Mouse (Mus musculus): ENCODE results near the gene Sema4b. TPM values are rescaled to one million over a fixed set of nuclear protein-coding genes. Genes with fewer than 3 reads are reported as not detected.

The Sema4b gene
- polyA plus RNA-seq, 1 experiment, result 51.6 TPM

GRCm38 (mm10) chr7:80241661-80242060 lies 55.0 kb downstream of the Sema4b start:
- no peak for TF ChIP-seq CTCF (IDR thresholded peaks at IDR 0.05; ENCODE audit: control insufficient read depth, insufficient read depth, low read length)
- Histone ChIP-seq H3K4me3 (replicated peaks; ENCODE audit: control insufficient read depth, low read depth, low read length) (no peak overlapping the region), H3K4me1 (ENCODE audit: control insufficient read depth, insufficient read depth, low read length) (peaks cover 1% of the 10 kb centered on the region), H3K27ac (ENCODE audit: control insufficient read depth, insufficient read depth, low read depth, low read length, poor library complexity) (no peak overlapping the region)
- WGBS, result 84% methylated on average over 4 of the region's 4 CpGs

DNA sequence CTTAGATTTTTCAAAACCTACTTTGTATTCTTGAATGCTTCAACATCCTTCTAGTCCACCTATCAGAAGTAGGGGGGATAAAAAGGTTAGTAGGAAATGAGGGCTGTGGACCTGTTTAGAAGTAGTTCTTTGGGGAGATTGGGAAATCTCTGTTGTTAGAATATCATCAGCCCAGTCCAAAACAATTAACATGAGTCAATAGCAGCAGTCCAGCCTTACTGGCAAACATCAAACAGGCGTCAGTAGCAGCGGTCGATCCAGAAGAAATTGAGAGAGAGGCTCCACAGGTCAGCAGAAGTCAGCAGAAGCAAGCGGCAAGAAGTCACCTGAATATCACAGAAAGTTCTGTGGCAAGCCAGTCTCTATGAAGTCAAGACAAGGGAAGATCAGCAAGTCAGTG lies 58.2 kb downstream of the Sema4b start:
- 92% methylated on average over 4 of the region's 4 CpGs for WGBS
- no peak overlapping the region for H3K4me3 ChIP-seq (replicated peaks; ENCODE audit: control insufficient read depth, low read depth, low read length)
- peaks cover 1% of the 10 kb centered on the region for H3K4me1 ChIP-seq (ENCODE audit: control insufficient read depth, insufficient read depth, low read length)
- no peak overlapping the region for H3K27ac ChIP-seq (ENCODE audit: control insufficient read depth, insufficient read depth, low read depth, low read length, poor library complexity)
- no peak for TF ChIP-seq CTCF (IDR thresholded peaks at IDR 0.05; ENCODE audit: control insufficient read depth, insufficient read depth, low read length)
- no peak for TF ChIP-seq POLR2A (IDR thresholded peaks at IDR 0.05; ENCODE audit: borderline replicate concordance, control insufficient read depth, low read depth, low read length)

DNA sequence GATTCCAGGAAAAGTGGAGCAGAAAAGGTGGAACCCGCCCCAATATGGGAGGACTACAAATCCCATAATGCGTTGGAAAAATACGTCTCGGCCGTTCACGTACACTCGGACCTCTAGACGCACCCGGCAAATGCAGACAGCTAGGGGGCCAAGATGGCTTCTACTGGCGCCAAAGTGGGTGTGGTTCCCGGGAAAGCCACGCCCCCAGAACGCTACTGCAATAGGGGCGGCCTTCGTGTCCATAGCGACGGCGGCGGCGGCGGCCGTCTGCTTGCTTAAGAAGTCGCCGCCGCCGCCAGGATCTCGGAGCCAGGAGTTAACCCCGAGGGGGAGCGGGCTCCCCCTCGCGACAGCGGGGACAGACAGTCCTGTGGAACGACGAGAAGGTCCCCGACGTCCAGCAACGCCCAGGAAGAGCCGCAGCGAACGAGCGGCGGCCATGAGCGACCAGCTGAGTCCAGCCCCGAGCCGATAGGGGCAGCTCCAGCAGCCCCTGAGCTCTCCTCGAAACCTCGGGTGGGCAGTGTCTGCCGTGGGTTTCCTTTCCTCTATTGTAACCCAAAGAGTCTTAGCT lies 59.6 kb downstream of the Sema4b start, which contains the start of gene Ttll13:
TSS of gene Ttll13 (plus strand) at position 229 of the 574 bp plus-strand sequence.
- under 1% methylated on average over 48 of the region's 48 CpGs for WGBS
- TF ChIP-seq CTCF (IDR thresholded peaks at IDR 0.05; ENCODE audit: control insufficient read depth, insufficient read depth, low read length), result peak; percentile 30; the same call in 1 of the 2 replicates
- TF ChIP-seq POLR2A (IDR thresholded peaks at IDR 0.05; ENCODE audit: borderline replicate concordance, control insufficient read depth, low read depth, low read length), result peak; percentile 60; the same call in 1 of the 2 replicates
- Histone ChIP-seq H3K4me3 (replicated peaks; ENCODE audit: control insufficient read depth, low read depth, low read length) (peak within 1 kb of the TSS; percentile 77), H3K4me1 (ENCODE audit: control insufficient read depth, insufficient read depth, low read length) (peaks cover 1% of the 10 kb centered on the region; the same call in 1 of the 2 replicates), H3K27ac (ENCODE audit: control insufficient read depth, insufficient read depth, low read depth, low read length, poor library complexity) (peak within 1 kb of the TSS; percentile 80)

DNA sequence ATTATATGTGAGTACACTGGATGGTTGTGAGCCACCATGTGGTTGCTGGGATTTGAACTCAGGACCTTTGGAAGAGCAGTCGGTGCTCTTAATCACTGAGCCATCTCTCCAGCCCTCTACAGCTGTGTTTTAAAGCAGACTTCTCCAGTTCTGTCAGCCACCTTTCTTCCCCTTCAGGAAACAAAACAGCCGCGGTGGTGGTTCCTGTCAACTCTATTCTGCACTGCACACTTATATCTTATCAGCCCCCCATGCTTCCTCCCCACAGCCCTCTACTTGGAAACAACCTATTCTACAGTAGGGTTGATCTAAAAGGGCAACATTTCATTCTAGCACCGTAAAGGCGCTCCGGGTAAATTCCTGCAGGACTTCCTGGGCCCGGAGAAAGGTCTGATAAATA lies 60.2 kb downstream of the Sema4b start:
- TF ChIP-seq POLR2A (IDR thresholded peaks at IDR 0.05; ENCODE audit: borderline replicate concordance, control insufficient read depth, low read depth, low read length) (no peak), CTCF (IDR thresholded peaks at IDR 0.05; ENCODE audit: control insufficient read depth, insufficient read depth, low read length) (no peak)
- Histone ChIP-seq H3K27ac (ENCODE audit: control insufficient read depth, insufficient read depth, low read depth, low read length, poor library complexity) (no peak overlapping the region), H3K4me3 (replicated peaks; ENCODE audit: control insufficient read depth, low read depth, low read length) (no peak overlapping the region), H3K4me1 (ENCODE audit: control insufficient read depth, insufficient read depth, low read length) (peaks cover 1% of the 10 kb centered on the region; the same call in 1 of the 2 replicates)
- WGBS, result 8% methylated on average over 7 of the region's 7 CpGs

- no peaks in the 10 kb centered on the region for H3K4me1 ChIP-seq (ENCODE audit: control insufficient read depth, insufficient read depth, low read length)
- no peak for TF ChIP-seq CTCF (IDR thresholded peaks at IDR 0.05; ENCODE audit: control insufficient read depth, insufficient read depth, low read length)
- TF ChIP-seq POLR2A (IDR thresholded peaks at IDR 0.05; ENCODE audit: borderline replicate concordance, control insufficient read depth, low read depth, low read length), result no peak
- WGBS, result 82% methylated on average over 7 of the region's 7 CpGs
- no peak overlapping the region for H3K27ac ChIP-seq (ENCODE audit: control insufficient read depth, insufficient read depth, low read depth, low read length, poor library complexity)
- no peak overlapping the region for H3K4me3 ChIP-seq (replicated peaks; ENCODE audit: control insufficient read depth, low read depth, low read length)
These were observed 65.8 kb downstream of the Sema4b start for GRCm38 (mm10) chr7:80252437-80252836.

- no peak overlapping the region for H3K4me3 ChIP-seq (replicated peaks; ENCODE audit: control insufficient read depth, low read depth, low read length)
- no peak overlapping the region for H3K27ac ChIP-seq (ENCODE audit: control insufficient read depth, insufficient read depth, low read depth, low read length, poor library complexity)
- TF ChIP-seq CTCF (IDR thresholded peaks at IDR 0.05; ENCODE audit: control insufficient read depth, insufficient read depth, low read length) (no peak), POLR2A (IDR thresholded peaks at IDR 0.05; ENCODE audit: borderline replicate concordance, control insufficient read depth, low read depth, low read length) (no peak)
- 66% methylated on average over 11 of the region's 11 CpGs for WGBS
- no peaks in the 10 kb centered on the region for H3K4me1 ChIP-seq (ENCODE audit: control insufficient read depth, insufficient read depth, low read length)
These were observed 66.2 kb downstream of the Sema4b start for GRCm38 (mm10) chr7:80252886-80253285.

- H3K4me1 ChIP-seq (ENCODE audit: control insufficient read depth, insufficient read depth, low read length), result no peaks in the 10 kb centered on the region; the same call in 1 of the 2 replicates
- TF ChIP-seq CTCF (IDR thresholded peaks at IDR 0.05; ENCODE audit: control insufficient read depth, insufficient read depth, low read length) (no peak), POLR2A (IDR thresholded peaks at IDR 0.05; ENCODE audit: borderline replicate concordance, control insufficient read depth, low read depth, low read length) (no peak)
- 62% methylated on average over 2 of the region's 2 CpGs for WGBS
- no peak overlapping the region for H3K4me3 ChIP-seq (replicated peaks; ENCODE audit: control insufficient read depth, low read depth, low read length)
- no peak overlapping the region for H3K27ac ChIP-seq (ENCODE audit: control insufficient read depth, insufficient read depth, low read depth, low read length, poor library complexity)
These were observed 69.3 kb downstream of the Sema4b start for GRCm38 (mm10) chr7:80255981-80256380.

DNA sequence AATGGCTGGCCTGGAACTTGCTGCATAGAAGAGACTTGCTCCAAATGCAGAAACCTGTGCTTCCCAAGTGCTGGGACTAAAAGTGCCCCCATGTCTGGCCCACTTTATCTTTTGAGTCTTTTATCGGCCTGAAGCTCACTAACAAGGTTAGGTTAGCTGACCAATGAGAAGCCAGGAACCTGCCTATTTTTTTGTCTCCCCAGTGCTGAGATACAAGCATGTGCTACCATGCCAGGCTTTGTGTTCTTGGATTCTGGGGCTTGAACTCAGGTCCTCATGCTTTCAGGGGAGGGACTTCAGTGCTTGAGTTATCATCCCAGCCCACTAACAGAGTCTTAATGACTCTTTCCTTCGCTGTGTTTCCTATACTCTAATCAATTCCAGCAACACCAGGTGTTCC lies 71.1 kb downstream of the Sema4b start:
- H3K4me3 ChIP-seq (replicated peaks; ENCODE audit: control insufficient read depth, low read depth, low read length), result no peak overlapping the region
- TF ChIP-seq CTCF (IDR thresholded peaks at IDR 0.05; ENCODE audit: control insufficient read depth, insufficient read depth, low read length) (no peak), POLR2A (IDR thresholded peaks at IDR 0.05; ENCODE audit: borderline replicate concordance, control insufficient read depth, low read depth, low read length) (no peak)
- WGBS, result 70% methylated on average over 2 of the region's 2 CpGs
- H3K4me1 ChIP-seq (ENCODE audit: control insufficient read depth, insufficient read depth, low read length), result no peaks in the 10 kb centered on the region; the same call in none of the 2 replicates
- no peak overlapping the region for H3K27ac ChIP-seq (ENCODE audit: control insufficient read depth, insufficient read depth, low read depth, low read length, poor library complexity)
